Mouse (Mus musculus) left cerebral cortex, postnatal 36 days (tissue): ENCODE measurements around the gene Chmp5. TPM values are rescaled to one million over a fixed set of nuclear protein-coding genes. Genes with fewer than 3 reads are reported as not detected.

Experiments used
- DNase-seq, 2 experiments: peaks; one replicate each; pipeline ENCODE4 v3.0.0; 2021 to 2022; ENCODE audit warnings: low spot score in 2 of 2, mixed read lengths in 1 of 2
- intact Hi-C: fragments of 180-260 bp; cut with DNase I; formaldehyde crosslinking; loops from one replicate; pipeline ENCODE4 v1.15.1; 2025
- total RNA-seq, 2 experiments: library from RNA; stranded (reverse); gene quantifications; 2 replicates each; pipeline ENCODE4 v1.2.3; 2021

Gene Chmp5
- total RNA-seq, 2 experiments from 2014 or later: 81.2 to 81.6 TPM

DNA sequence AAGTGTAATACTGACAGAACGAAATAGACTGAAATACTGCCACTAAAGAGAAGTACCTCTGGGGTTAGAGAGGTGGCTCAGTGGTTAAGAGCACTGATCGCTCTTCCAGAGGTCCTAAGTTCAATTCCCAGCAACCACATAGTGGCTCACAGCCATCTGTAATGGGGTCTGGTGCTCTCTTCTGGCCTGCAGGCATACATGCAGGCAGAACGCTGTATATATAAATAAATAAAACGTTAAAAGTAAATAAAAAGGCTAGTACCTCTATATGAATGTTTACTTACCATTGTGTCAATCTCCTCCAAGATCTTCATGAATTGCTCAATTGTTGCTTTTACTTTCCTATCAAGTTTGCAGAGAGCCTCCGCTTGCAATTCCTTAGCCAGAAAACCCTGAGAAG lies 9.4 kb upstream of the Chmp5 start:
- DNase-seq: no peak
- intact Hi-C loops: no loop called here

DNA sequence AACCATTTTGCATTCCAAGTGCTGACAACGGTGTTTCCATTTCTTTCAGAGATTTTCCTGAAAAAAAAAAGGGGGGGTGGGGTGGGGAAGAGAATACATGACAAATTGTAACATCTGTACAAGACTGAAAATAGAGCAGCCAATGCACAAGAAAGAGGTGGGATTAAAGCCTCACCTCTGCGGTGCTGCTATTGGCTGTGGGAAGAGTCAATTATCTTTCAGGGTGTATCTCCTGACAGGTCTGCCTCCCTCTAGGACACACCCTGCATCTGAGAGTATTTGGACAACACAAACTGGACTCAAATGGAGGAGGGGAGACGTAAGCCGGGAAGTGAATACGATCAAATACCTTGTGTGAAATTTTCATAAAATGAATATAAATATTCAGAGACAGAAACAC lies 4.6 kb upstream of the Chmp5 start:
- intact Hi-C loops: no loop called here

DNA sequence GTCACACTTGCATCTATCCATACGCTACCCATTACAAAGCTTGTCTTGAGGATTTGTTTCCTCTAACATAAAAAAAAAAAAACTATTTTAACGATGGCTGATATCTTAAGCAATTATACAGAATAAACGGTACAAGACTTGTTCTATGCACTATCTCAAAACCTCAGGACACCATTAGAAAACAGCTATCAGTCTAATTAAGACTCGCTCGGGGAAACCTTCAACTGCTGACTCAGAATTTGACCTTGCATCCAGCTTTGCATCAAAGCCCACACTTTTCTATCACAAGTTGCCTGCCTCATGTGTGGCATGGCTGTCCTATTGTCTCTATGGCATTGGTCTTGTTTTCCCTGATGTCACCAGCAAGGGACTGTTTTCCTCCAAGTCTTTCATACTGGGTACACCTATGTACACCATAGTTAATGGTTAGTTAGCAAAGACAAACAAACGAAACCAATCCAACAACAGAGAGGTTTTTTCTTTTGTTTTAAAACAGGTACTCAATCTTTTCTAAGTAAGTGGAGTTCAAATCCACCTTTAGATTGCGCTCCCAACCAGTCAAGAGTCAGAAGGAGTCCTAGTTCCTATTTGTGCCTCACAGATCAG lies 1.6 kb upstream of the Chmp5 start:
- intact Hi-C loops: loop anchor here (5.0 kb wide), 1 partner anchor 189 kb away; the partner anchor contains the start of gene Smu1
- DNase-seq: no peak

More for the DNA sequence above, 4.6 kb upstream of the Chmp5 start:
- no peak for DNase-seq

DNA sequence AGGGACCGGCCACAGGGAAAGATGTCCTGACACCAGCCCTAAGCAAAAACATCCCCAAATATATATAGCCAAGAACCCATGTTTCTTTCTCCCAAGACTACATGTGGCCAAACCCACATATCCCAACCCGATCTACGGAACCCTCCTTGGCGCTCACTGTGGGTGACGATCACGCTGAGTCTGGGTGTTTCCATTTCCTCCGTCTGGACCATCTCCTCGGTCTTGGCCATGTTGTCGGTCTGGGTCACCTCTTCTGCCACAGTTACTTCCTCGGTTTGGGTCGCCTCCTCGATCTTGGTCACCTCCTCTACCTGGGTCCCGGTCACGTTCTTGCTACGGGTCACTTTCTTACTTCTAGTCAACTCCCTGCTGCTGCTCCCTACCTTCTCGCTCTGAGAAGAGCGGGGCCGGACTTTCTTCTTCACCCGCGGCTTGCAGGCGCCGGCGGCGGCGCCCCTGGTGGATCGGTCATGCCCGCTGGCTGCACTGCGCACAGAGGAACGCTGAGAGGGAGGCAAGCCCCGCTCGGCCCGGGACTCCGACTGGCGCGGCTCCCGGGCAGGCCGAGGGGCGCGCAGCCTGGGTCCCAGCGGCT lies 545 bp upstream of the Chmp5 start:
- intact Hi-C loops: loop anchor here (2.0 to 5.0 kb wide), 2 partner anchors 23 to 190 kb away; partner anchors contain the start of genes Nfx1 and Smu1
- DNase-seq: no peak

DNA sequence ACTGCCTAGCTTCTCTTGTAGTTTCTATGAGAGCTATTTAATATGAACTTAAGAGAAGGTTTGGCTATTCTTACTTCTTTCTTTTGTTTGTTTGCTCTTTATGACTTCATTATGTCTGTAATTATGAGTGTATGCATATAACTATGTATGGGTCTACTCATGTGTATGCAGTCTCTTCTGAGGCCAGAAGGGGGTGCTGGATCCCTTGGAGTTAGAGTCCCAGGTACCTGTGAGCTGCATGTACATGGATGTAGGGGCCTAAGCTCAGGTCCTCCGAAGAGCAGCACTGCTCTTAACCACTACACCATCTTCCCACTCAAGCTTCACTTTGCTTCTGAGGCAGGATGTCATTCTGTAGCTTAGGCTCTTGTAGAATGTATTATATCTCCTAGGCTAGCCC lies 5.3 kb downstream of the Chmp5 start:
- intact Hi-C loops: no loop called here
- DNase-seq: no peak

DNA sequence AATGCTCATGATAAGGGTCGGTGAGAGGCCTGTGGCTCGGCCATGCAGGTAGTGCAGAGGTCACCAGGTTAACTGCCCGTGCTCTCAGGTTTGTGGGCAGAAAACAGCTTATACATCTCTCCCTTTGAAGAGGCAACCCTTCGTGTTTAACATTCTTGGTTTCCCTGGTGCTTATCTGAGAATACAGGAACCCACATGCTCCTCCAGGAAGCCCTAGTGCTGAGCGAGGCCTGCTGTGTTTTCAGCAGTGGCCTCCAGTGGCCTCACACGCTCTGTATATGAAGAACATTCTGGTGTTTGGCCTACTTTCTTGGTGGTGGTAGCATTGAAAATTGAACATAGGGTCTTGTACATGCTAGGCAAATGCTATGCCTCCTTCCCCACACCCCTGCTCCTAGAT lies 7.7 kb downstream of the Chmp5 start:
- intact Hi-C loops: no loop called here

DNA sequence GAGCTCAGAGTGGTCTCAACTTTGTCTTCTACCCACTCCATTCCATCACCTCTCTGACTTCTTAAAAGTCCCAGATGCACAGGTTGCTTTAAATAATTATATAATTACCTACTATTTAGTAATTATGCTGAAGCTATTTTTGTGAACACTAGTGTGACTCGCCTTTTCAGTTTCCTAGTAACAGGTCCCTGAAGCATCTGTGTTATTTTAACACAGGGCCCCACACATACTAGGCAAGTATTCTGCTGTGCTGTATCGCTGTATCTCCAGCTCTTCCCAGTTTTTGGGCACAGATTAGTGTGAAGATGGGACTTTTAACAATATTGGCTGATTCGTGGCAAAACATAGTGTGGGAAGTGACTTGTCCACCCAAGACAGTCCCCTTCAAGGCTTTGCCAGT lies 15.3 kb downstream of the Chmp5 start:
- intact Hi-C loops: no loop called here
- no peak for DNase-seq

More for the DNA sequence above, 7.7 kb downstream of the Chmp5 start:
- no peak for DNase-seq

DNA sequence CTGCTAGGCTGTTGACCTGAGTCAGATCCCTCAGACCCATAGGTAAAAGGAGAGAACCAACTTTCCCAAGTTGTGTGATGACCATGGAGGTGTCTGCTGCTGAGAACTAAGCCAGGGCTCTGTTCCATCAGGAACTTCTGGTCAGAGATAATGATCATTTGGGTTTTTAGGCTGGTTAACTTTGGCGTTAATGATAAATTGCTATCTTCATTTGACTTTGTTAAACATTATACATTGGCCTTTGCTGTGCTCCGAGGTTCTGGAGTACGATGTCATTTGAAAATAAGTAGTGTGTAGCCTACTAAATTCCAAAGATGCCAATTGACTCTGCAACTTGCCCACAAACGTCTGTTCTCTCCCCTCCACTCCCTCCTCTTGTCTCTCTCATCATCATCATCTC lies 21.0 kb downstream of the Chmp5 start:
- DNase-seq: no peak
- intact Hi-C loops: no loop called here

DNA sequence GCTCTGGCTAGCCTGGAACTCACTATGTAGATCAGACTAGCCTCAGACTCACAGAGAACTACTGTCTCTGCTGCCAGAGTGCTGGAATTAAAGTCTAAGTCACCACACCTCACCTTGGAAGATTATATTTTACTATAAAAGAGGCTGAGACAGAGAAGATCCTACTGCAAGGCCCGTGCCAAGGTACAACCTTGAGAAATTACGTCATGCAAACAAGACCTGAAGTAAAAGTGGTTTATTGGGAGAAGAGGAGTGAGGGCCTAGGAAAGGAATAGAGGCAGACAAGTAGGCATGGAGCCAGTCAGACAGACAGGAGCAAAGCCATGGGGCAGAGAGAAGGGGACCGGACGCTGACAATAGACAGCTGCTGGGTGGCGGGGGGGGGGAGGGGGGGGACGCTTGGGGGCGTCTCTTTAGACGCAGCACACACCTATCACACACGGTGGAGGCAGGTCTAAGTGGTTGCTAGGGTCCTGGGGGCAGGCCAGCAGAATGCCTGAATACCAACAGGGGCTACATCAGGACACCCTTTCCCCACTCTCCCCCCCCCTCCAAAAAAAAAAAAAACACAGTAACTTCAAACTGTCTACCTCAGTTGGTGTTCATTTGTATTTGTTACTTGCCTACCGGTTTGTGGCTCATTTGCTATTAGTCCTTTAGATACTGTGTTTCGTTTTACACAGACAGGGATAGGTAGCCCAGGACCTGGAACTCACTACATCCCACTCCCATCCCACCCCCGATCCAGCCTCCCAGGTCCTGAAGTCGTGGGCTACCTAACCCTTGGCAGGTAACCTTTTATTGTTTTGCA lies 21.8 kb downstream of the Chmp5 start:
- intact Hi-C loops: loop anchor here (2.0 kb wide), 1 partner anchor 21 kb away; the partner anchor contains the start of genes Bag1 and Chmp5
- DNase-seq: no peak

DNA sequence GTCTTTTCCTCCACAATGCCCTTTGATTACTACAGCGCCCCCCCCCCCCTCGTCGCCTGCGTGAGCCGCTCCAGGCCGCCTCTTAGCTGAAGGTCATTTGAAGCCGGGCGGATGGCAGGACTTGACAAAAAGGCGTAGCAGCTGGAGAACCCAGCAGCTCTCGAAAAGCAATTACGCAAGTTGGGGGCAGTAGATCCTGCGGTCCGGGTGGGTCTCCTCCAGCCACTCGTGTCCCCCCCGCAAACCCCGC lies 22.3 kb downstream of the Chmp5 start:
- DNase-seq: no peak
- intact Hi-C loops: loop anchor here (2.0 kb wide), 1 partner anchor 22 kb away; the partner anchor contains the start of genes Bag1 and Chmp5

DNA sequence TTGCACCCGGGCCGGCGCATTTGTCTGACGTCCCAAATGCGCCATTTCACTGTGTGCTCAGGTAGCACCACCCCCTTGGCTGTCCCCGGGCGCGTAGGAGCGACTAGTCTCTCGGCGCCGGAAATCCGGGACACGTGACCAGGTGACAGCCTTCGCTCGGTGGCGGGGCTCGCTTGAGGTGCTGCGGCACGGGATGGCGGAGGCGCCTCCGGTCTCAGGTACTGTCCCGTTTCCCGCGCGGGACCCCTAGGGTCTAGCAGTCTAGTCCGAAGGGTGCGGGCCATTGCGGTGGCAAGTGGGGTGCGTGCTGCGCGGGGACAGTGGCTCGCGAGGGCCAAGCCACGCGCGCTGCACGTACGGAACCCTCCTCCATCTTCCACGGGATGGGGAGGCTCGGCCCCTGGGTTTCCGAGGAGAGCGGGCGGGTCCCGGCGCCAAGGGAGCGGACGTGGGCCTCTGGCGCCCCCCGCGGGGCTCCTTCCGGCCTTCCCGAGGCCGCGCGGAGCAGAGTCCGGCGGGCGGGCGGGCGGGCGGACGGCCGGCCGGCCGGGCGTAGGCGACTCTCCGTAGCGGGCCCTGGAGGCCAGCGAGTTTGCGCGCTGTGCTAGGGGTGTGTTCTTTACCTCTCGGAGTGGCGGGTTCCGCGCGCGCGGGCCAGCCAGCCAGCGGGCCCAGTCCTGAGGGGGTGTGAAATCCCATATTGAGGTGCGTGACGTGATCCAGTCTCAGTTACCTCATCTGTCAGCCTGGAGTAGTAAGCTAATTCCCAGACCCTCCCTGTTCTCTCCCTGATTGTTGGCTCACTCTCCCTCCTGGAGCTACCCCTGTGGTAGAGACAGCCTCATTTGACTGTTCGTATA lies 22.9 kb downstream of the Chmp5 start, which contains the start of gene Nfx1:
TSS of gene Nfx1 (plus strand) at position 65 of the 860 bp plus-strand sequence.
- DNase-seq: peak; percentile 96 to 97
- intact Hi-C loops: loop anchor here (2.0 kb wide), 1 partner anchor 22 kb away; the partner anchor contains the start of genes Bag1 and Chmp5

DNA sequence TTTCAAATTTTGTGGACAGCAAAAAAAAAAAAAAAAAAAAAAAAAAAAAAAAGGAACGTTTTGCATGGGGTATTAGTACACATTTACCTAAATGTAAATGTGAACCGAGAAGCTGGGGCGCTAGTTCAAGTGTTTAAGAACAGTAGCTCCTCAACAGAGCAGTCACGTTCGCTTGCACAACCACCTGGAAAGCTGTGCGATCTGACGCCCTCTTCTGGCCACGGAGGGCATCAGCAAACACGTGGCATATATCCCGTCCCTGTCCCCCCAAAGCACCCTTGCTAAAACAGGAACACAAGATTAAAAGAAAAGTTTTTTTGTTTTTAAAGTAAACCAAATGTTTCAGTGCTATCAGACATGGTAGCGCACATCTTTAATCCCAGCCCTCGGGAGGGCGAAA lies 23.5 kb downstream of the Chmp5 start:
- intact Hi-C loops: loop anchor here (2.0 kb wide), 1 partner anchor 23 kb away; the partner anchor contains the start of genes Bag1 and Chmp5
- DNase-seq: no peak

DNA sequence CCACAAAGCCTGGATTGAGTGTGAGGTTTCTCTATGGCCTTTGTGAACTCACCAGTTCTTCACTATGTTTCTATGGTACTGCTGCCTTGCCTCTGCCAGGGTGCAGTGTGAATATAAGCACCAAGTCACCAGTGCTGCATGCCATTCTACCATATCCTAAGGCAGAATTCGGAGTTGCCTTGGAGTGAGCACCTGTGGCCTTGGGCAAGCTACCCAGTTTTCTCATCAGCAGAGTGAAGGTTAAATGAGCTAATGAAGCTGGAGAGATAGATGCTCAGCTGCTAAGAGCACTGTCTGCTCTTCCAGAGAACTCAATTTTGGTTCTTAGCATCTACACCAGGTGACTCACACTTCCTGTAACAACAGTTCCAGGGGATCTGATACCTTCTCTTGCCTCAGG lies 25.8 kb downstream of the Chmp5 start:
- DNase-seq: no peak
- intact Hi-C loops: no loop called here

DNA sequence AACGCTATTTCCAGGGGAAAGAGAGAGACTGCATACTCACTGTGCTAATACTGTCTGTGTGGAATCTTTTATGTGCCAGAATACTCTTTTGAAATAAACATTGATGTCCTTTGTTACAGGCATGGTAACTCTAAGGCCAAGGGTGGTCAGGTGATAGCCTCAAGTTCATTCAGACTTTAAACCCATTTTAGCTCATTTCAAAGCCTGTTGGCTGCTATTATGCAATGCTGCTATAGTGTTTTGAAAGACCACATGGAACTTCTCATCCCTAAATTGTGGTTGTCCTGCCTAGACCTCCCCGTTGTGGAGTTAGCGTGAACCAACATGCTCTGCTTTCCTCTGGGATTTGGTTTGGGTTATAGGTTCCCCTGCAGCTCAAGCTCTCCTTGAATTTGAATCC lies 27.5 kb downstream of the Chmp5 start:
- no peak for DNase-seq
- intact Hi-C loops: no loop called here

DNA sequence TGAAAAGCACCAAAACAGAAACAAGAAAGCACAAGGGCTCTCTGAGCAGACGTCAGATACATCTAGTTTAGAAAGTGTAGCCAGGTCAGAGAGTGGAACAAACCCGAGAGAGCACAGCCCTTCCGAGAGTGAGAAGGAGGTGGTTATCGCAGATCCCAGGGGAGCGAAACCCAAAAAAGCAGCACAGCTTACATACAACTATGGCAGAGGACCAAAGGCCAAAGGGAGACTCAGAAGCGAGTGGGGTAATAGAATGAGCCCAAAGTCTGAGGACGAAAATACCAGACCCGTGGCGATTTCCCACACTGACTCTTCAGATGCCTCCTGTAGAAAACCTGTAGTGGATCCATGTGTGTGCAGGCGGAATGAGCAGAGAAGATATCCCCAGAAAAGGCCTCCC lies 28.4 kb downstream of the Chmp5 start:
- no peak for DNase-seq
- intact Hi-C loops: no loop called here

DNA sequence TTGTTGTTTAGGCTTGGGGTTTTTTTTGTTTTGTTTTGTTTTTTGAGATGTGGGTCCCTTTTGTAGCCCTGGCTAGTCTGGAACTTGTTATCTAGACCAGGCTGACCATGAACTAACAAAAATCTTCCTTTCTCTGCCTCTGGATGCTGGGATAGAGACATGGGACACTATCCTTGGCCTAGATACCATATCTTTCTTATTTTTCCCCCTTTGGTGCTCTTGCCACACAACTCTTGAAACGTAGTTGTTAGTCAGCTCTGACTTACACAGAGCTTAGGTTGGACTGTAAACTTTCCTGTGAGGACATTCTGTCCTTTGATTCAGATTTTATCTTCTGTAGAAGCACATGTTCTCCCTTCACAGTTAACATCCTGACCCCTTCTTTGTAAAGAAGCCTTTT lies 31.2 kb downstream of the Chmp5 start:
- DNase-seq: no peak
- intact Hi-C loops: no loop called here

DNA sequence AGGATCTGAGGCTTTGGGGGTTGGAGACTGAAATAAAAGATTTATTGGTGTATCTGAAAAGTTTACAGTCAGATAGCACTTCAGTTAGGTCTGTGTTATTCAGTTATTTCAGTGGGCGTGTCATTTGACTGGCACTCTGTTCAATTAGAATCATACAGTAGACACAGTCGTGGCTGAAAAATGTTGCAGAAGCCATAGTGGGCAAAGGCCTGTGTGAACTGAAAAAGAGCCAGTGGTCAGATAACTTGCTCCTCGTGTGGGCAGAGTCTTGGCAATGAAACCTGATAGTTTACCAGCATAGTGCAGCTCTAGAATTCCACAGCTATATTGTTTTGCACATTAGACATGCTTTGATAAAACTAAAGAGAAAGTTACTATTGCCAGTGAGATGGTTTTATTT lies 34.3 kb downstream of the Chmp5 start:
- DNase-seq: no peak
- intact Hi-C loops: no loop called here

DNA sequence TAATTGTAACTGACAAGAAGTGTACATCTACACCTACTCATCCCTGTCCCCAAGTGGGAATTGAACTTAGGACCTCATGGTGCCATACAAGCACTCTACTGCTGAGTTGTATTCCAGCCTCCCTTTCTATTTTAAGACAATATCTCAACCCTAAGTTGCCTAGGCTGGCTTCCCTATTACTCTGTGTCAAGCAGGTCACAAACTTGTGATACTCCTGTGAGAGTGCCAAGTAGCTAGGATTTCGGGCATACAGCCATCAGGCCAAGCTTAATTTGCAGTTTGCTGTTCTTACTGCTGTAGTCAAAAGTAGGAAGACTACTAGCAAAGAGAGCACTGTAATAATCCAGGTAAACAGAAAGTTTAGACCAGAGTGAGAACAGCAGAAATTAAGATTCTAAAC lies 35.5 kb downstream of the Chmp5 start:
- DNase-seq: no peak

DNA sequence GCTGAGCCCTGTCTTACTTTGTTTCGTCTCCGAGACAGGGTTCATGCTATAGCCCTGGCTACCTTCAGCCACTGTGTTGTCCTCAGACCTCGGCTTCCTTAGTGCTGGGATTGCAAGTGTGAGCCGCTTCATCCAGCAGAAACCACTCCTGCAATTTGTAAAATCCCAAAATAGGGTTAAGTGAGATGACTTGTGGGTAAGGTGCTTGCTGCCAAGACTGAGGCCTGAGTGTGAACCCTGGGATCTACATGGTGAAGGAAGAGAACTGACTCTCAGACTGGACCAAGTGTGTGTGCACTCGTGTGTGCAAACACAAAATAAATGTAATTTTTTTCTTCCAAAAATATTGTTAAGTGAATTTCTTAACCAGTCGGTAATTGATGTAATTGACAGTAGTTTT lies 41.4 kb downstream of the Chmp5 start:
- no peak for DNase-seq
- intact Hi-C loops: no loop called here

More for the DNA sequence above, 35.5 kb downstream of the Chmp5 start:
- intact Hi-C loops: no loop called here

DNA sequence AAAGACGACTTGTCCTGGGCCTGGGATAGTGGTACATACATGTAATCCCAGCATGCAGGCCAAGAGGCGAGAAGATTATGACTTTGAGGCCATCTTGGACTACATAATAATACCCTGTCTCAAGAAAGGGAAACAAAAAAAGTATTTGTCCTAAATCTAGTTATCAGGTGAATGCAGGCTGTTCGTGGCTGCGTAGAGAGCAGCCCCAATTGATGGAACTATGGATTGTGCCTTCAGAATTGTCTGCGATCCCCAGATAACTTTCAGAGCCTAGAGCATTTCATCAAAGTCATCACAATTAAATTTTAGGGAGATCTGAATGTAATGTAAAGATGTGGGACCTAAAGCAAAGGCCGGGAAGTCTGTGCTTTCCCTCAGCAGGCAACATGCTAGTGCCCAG lies 48.1 kb downstream of the Chmp5 start:
- intact Hi-C loops: no loop called here
- no peak for DNase-seq
